Mouse (Mus musculus) ovary, postnatal 14 days (tissue): ENCODE results near the gene Glyatl3.

Experiments used
- DNase-seq: peaks from one replicate; pipeline ENCODE4 v3.0.0; 2022; ENCODE audit warnings: low spot score

Gene Glyatl3

DNA sequence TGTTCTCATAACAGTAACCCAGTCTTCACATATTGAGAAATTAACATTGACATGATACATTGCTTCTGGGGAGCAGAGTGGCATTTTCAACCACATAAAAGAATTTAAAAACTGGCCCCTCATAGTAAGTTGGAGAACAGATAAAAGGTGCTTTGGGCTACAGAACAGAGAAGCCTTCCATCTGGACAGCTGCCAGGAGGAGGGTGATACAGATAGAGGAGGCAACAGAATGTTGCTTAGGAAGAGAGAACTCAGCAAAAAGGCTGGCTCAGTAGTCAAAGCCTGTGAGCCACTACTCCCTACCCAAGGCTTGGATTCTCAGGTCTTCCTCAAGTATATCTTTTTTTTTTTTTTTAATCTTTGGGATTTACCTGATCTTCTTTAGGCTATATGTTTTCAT lies 59.1 kb downstream of the Glyatl3 start:
- no peak for DNase-seq
